Mouse (Mus musculus): ENCODE results near the gene Me1.
A peak's percentile ranks its signal among the peaks of the same experiment; 100 is the strongest.
"Not testable (repeated sequence)": the region's sequence is repeated elsewhere in the genome, so short reads cannot be mapped to it uniquely, and the experiment has no call there.

Gene Me1

DNA sequence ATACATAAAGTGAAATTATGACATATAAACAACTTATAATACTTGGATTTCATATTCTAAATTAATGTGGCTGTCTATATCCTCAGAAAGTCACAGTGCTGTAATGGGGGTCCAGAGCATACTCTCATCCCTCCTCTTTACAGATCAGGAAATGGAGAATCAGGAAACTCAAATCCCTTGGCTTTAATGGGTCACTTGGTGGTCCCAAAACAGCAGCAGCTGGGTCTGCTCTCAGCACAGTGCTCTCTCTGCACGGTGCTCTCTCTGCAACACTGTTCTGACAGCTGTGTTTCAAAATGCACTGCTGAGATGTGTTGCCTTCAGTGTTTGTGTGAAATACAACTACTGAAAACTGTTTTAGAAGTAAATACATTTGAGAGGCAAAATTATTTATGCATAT, 43.6 kb downstream of the Me1 start:
- DNase-seq, result no peak

GRCm38 (mm10) chr9:86651254-86651653, 44.5 kb downstream of the Me1 start:
- DNase-seq, result no peak

- DNase-seq, result no peak
Measured at GRCm38 (mm10) chr9:86650822-86651221, 44.9 kb downstream of the Me1 start.

DNA sequence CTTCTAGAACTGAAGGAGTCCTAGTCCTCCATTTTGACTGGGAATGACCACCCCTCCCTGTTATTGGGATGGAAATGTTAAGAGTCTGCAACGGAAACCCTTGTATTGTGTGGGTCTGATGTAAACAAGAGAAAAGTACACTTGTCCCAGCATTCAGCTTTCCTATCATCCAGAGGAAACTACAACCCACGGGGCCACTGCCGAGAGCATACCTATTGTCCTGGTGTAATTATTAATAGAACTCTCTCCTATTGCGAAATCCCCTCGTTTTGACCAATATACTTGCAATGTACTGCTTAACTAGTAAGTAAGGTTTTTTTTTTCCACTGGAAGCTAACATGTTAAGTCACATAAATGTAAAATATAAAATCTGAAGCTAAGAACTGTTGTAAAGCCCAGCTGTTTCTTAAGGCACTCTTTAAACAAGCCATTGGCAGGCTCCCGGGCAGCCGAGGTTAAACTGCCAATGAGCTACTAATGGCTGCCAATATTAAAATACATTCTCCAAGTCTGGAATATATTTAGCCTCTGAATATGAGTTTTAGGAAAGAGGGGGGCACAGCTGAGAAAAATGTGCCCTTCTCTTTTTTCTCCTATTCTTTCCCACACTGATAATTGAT, 47.7 kb downstream of the Me1 start:
- no peak for DNase-seq

- DNase-seq, result no peak
Measured at GRCm38 (mm10) chr9:86646807-86647206, 48.9 kb downstream of the Me1 start.

DNA sequence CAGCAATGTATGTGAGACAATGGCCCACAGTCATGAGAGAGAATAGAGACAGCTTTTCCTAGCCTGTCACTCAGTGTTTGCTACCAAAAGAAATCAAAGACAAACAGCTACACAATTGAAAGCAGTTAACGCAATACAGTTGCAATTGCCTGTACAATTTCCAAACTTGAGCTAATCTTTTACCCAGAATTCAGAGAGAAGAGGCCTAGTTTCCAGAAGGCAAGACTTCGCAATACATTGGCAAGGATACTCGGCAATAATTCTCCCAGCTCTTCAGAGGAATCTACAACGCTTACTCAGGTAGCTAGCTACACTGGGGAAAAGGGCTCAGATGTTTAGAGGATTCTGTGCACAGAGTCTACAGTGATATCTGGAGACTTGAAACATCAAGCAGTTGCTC, 52.3 kb downstream of the Me1 start:
- no peak for DNase-seq

DNA sequence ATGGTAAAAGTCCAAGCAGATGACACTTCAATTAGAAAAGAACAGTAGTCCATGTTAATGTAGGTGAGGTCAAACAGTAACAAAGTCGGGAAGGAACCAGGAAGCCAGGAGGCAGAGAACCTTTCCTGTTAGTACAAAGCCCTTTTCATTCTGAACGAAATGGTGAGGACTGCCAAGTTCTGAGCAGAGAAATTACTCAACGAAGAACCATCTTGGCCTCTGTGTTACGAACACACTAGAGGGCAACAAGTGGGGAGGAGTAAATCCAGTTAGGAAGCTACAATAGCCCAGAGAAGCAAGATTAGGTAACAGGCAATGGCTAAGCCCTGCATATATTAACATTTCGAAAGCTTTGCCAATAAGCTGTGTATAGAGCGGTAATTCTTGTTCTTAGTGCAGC, 57.0 kb downstream of the Me1 start:
- DNase-seq, result no peak

- no peak for DNase-seq
Measured at GRCm38 (mm10) chr9:86631153-86631552, 64.6 kb downstream of the Me1 start.

- no peak for DNase-seq
Measured at GRCm38 (mm10) chr9:86630352-86630931, 65.3 kb downstream of the Me1 start.

DNA sequence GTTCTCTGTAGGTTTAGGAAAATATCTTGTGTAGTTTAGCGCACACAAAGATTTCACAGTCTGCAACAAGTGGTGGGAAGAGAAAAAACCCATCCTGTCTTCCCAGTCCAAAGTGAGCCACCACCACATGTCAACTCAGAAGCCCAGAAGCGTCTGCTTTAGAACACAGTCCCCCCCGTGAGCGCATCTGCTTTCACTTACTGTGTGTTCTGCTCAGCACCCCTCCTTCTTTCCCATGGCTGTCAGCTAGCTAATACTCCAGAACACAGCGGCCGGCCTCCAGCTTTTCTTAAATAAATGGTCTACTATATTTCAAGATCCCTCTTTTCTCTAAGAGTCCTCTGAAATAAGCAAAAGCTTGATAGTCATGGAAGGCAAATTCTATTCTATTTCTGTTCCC, 66.4 kb downstream of the Me1 start:
- DNase-seq, result no peak

DNA sequence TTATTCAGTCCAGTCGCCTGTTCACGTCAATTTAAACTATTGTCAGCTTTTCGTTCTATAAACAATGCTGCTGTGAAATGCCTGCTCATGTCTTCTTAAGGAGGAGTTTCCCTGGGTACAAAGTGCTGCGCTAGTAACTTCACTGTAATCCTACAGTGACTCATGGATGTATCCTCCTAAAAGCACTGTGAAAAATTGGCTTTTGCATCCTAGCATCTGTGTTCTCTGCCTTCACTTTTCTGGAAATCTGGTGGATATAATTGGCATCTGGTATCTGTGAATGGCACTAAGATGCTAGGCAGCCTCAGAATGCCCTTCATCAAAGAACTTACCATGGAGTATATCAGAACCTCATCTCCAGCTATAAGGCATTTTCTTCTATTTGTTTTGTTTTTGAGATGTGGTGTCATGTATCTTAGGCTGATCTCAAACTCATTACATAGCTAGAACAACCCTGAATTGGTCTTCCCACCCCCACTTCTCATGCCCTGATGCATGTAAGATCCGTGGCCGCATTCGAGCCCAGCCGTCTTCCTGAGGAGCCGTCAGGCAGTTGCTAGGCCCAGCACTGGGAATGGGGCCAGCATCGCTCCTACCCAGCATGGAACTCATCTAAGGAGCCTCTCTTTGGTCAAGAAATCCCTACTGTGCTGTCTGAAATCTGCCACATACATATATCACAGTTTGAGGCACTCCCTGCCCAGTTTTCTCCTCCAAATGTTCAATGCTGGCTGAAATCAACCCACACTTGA, 67.8 kb downstream of the Me1 start:
- peak; percentile 55 to 59 for DNase-seq

DNA sequence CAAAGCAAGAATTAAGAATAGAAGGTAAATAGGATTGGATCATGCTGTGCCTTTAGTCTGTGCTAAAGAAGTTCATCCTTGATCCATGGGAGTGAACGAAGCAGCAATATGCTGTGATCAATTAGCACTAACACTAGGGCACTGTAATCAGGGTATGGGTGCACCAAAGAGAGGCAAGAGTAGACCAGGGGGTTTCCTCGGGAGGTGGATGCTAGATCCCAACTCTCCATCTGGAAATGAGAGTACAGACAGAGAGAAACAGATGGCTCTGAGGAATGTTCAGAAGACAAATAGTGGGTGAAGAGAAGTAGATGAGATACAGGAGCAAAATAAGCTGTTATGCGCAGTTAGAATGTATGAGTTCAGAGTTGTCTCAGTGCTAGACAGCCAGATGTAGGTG, 68.8 kb downstream of the Me1 start:
- no peak for DNase-seq

- DNase-seq, result no peak
Measured at GRCm38 (mm10) chr9:86624781-86625180, 71.0 kb downstream of the Me1 start.

- DNase-seq, result peak; percentile 13 to 15
Measured at GRCm38 (mm10) chr9:86624039-86624438, 71.7 kb downstream of the Me1 start.

GRCm38 (mm10) chr9:86622062-86622461, 73.7 kb downstream of the Me1 start:
- no peak for DNase-seq

- DNase-seq, result peak; percentile 5 to 24
Measured at GRCm38 (mm10) chr9:86619341-86620139, 76.2 kb downstream of the Me1 start.

- DNase-seq, result no peak
Measured at GRCm38 (mm10) chr9:86617837-86618492, 77.8 kb downstream of the Me1 start.

GRCm38 (mm10) chr9:86615765-86616164, 80.0 kb downstream of the Me1 start:
- no peak for DNase-seq

DNA sequence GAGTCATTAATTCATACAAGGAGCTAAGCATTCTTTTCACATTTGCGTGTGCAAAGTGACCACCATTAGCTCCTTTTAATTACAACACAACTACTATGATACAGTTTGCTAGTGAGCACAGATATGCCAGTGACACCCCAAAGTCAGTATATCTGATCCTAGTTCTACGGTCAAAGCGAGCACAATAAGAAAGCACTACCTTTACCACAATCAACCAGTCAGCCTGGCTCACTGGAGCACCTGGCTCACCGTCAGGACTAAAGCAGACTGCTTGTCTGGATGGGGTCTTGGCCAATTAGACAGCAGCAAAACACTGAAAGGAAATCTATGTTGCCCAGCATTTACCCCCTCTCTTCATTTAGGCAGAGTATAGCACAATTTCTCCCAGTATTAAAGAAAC, 83.7 kb downstream of the Me1 start:
- DNase-seq, result no peak

- DNase-seq, result no peak
Measured at GRCm38 (mm10) chr9:86605776-86606175, 90.0 kb downstream of the Me1 start.

DNA sequence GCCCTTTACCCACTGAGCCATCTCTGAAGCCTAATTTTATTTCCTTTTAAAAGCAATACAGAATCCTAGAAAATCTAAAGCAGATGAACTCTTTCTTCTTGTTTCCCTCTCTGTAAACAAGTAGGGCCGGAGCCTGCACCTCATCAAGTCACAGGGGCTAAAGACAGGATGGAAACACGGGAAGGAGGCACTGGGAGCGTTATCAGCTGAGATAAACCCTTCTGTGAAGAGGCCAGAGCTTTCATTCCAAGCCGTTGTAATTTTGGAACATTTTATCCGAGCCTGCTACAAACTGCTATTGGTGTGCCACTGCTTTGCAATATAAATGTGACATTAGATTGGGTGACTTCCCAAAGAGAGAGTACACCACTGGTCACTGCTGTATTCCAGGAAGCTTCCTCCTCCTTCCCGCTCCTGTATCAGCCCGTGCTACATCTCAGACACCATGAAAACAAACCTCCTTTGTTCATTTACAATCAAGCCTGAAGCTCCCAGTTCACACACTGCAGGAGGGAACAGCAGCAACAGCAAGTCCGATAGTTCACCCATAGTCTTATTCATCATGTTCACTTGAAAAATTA, 95.9 kb downstream of the Me1 start:
- DNase-seq, result no peak

DNA sequence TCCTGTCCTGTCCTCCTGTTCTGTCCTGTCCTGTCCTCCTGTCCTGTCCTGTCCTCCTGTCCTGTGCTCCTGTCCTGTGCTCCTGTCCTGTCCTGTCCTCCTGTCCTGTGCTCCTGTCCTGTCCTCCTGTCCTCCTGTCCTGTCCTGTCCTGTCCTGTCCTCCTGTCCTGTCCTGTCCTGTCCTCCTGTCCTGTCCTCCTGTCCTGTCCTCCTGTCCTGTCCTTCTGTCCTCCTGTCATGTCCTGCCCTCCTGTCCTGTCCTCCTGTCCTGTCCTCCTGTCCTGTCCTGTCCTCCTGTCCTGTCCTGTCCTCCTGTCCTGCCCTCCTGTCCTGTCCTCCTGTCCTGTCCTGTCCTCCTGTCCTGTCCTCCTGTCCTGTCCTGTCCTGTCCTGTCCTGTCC, 98.8 kb downstream of the Me1 start:
- not testable (repeated sequence) for DNase-seq

DNA sequence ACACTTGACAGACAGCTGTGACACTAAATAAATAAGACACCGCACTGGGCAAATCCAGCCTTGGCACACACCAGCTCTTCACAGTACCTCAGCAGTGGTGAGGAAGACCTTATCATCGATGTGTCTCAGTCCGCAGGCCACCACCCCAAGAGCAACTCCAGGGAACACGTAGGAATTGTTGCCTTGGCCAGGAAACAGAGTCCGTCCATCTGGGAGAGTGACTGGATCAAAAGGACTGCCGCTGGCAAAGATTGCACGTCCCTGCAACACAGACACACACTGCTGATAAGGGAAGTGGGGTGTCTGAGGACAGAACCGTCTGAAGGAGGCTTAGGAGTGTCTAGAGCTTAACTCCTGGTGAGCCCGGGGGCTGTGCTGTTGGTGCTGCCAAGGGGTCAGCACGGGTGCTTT, 101.4 kb downstream of the Me1 start:
- DNase-seq, result not testable (repeated sequence)
